Mouse (Mus musculus): Measurements from ENCODE around the gene Bag1. TPM values are rescaled to one million over a fixed set of nuclear protein-coding genes. Genes with fewer than 3 reads are reported as not detected.

Gene Bag1
- polyA plus RNA-seq, 1 experiment from 2014 or later = 218 TPM

GRCm38 (mm10) chr4:40900612-40901011 lies 47.5 kb downstream of the Bag1 start:
- ATAC-seq (replicated peaks; ENCODE audit: extremely low read depth, insufficient read depth, low FRiP score) = no peak
- 86% methylated on average over 4 of the region's 4 CpGs for WGBS
- H3K9ac ChIP-seq (ENCODE audit: low read length) = no peak overlapping the region
- H3K4me2 ChIP-seq (ENCODE audit: low read depth, low read length) = no peak overlapping the region
- H3K36me3 ChIP-seq (ENCODE audit: control insufficient read depth, insufficient read depth) = no peaks in the 10 kb centered on the region
- H3K4me1 ChIP-seq (ENCODE audit: control insufficient read depth, insufficient read depth, low read length) = no peaks in the 10 kb centered on the region
- H3K9me3 ChIP-seq (replicated peaks; ENCODE audit: control insufficient read depth, low read length) = 0 out of 2 replicates have a peak, but pooled peaks cover 2% of the 10 kb centered on the region
- no peak overlapping the region for H3K4me3 ChIP-seq (ENCODE audit: low read length)
- H3K27me3 ChIP-seq (ENCODE audit: control insufficient read depth, insufficient read depth, low read length) = no peaks in the 10 kb centered on the region
- H3K27ac ChIP-seq (ENCODE audit: low read length) = no peak overlapping the region

- Histone ChIP-seq H3K27me3 (ENCODE audit: control insufficient read depth, insufficient read depth, low read length) (no peaks in the 10 kb centered on the region), H3K9me3 (replicated peaks; ENCODE audit: control insufficient read depth, low read length) (0 out of 2 replicates have a peak, but pooled peaks cover 2% of the 10 kb centered on the region)
- WGBS = 77% methylated on average over 3 of the region's 3 CpGs
Observed at GRCm38 (mm10) chr4:40900071-40900470, 48.0 kb downstream of the Bag1 start.

GRCm38 (mm10) chr4:40899264-40899663 lies 48.8 kb downstream of the Bag1 start:
- Histone ChIP-seq H3K4me2 (ENCODE audit: low read depth, low read length) (no peak overlapping the region), H3K4me1 (ENCODE audit: control insufficient read depth, insufficient read depth, low read length) (no peaks in the 10 kb centered on the region), H3K36me3 (ENCODE audit: control insufficient read depth, insufficient read depth) (no peaks in the 10 kb centered on the region), H3K27me3 (ENCODE audit: control insufficient read depth, insufficient read depth, low read length) (no peaks in the 10 kb centered on the region), H3K9me3 (replicated peaks; ENCODE audit: control insufficient read depth, low read length) (0 out of 2 replicates have a peak, but pooled peaks cover 2% of the 10 kb centered on the region), H3K9ac (ENCODE audit: low read length) (no peak overlapping the region), H3K4me3 (ENCODE audit: low read length) (no peak overlapping the region), H3K27ac (ENCODE audit: low read length) (no peak overlapping the region)
- 67% methylated on average over 2 of the region's 2 CpGs for WGBS
- ATAC-seq (replicated peaks; ENCODE audit: extremely low read depth, insufficient read depth, low FRiP score) = no peak

More at GRCm38 (mm10) chr4:40900071-40900470, 48.0 kb downstream of the Bag1 start:
- Histone ChIP-seq H3K4me1 (ENCODE audit: control insufficient read depth, insufficient read depth, low read length) (no peaks in the 10 kb centered on the region), H3K4me2 (ENCODE audit: low read depth, low read length) (no peak overlapping the region), H3K4me3 (ENCODE audit: low read length) (no peak overlapping the region), H3K27ac (ENCODE audit: low read length) (no peak overlapping the region), H3K9ac (ENCODE audit: low read length) (no peak overlapping the region), H3K36me3 (ENCODE audit: control insufficient read depth, insufficient read depth) (no peaks in the 10 kb centered on the region)
- no peak for ATAC-seq (replicated peaks; ENCODE audit: extremely low read depth, insufficient read depth, low FRiP score)

GRCm38 (mm10) chr4:40898476-40899044 lies 49.5 kb downstream of the Bag1 start:
- 0 out of 2 replicates have a peak, but pooled peaks cover 2% of the 10 kb centered on the region for H3K9me3 ChIP-seq (replicated peaks; ENCODE audit: control insufficient read depth, low read length)
- H3K9ac ChIP-seq (ENCODE audit: low read length) = no peak overlapping the region
- no peak for ATAC-seq (replicated peaks; ENCODE audit: extremely low read depth, insufficient read depth, low FRiP score)
- H3K4me2 ChIP-seq (ENCODE audit: low read depth, low read length) = no peak overlapping the region
- no peak overlapping the region for H3K27ac ChIP-seq (ENCODE audit: low read length)
- H3K27me3 ChIP-seq (ENCODE audit: control insufficient read depth, insufficient read depth, low read length) = no peaks in the 10 kb centered on the region
- H3K4me3 ChIP-seq (ENCODE audit: low read length) = no peak overlapping the region
- no peaks in the 10 kb centered on the region for H3K36me3 ChIP-seq (ENCODE audit: control insufficient read depth, insufficient read depth)
- WGBS = 76% methylated on average over 6 of the region's 6 CpGs
- H3K4me1 ChIP-seq (ENCODE audit: control insufficient read depth, insufficient read depth, low read length) = no peaks in the 10 kb centered on the region

GRCm38 (mm10) chr4:40895646-40896045 lies 52.4 kb downstream of the Bag1 start:
- H3K9ac ChIP-seq (ENCODE audit: low read length) = no peak overlapping the region
- ATAC-seq (replicated peaks; ENCODE audit: extremely low read depth, insufficient read depth, low FRiP score) = no peak
- H3K4me3 ChIP-seq (ENCODE audit: low read length) = no peak overlapping the region
- H3K27me3 ChIP-seq (ENCODE audit: control insufficient read depth, insufficient read depth, low read length) = no peaks in the 10 kb centered on the region
- H3K9me3 ChIP-seq (replicated peaks; ENCODE audit: control insufficient read depth, low read length) = 0 out of 2 replicates have a peak, but pooled peaks cover 2% of the 10 kb centered on the region
- no peak overlapping the region for H3K4me2 ChIP-seq (ENCODE audit: low read depth, low read length)
- H3K4me1 ChIP-seq (ENCODE audit: control insufficient read depth, insufficient read depth, low read length) = no peaks in the 10 kb centered on the region
- WGBS = 93% methylated on average over 2 of the region's 2 CpGs
- H3K27ac ChIP-seq (ENCODE audit: low read length) = no peak overlapping the region
- H3K36me3 ChIP-seq (ENCODE audit: control insufficient read depth, insufficient read depth) = no peaks in the 10 kb centered on the region

GRCm38 (mm10) chr4:40895118-40895517 lies 53.0 kb downstream of the Bag1 start:
- Histone ChIP-seq H3K4me3 (ENCODE audit: low read length) (no peak overlapping the region), H3K27ac (ENCODE audit: low read length) (no peak overlapping the region), H3K27me3 (ENCODE audit: control insufficient read depth, insufficient read depth, low read length) (no peaks in the 10 kb centered on the region), H3K4me2 (ENCODE audit: low read depth, low read length) (no peak overlapping the region), H3K4me1 (ENCODE audit: control insufficient read depth, insufficient read depth, low read length) (no peaks in the 10 kb centered on the region), H3K9ac (ENCODE audit: low read length) (no peak overlapping the region), H3K9me3 (replicated peaks; ENCODE audit: control insufficient read depth, low read length) (0 out of 2 replicates have a peak, but pooled peaks cover 2% of the 10 kb centered on the region), H3K36me3 (ENCODE audit: control insufficient read depth, insufficient read depth) (no peaks in the 10 kb centered on the region)
- no peak for ATAC-seq (replicated peaks; ENCODE audit: extremely low read depth, insufficient read depth, low FRiP score)
- WGBS = 92% methylated on average over 3 of the region's 3 CpGs

- H3K4me1 ChIP-seq (ENCODE audit: control insufficient read depth, insufficient read depth, low read length) = no peaks in the 10 kb centered on the region
- 72% methylated on average over 5 of the region's 5 CpGs for WGBS
- H3K36me3 ChIP-seq (ENCODE audit: control insufficient read depth, insufficient read depth) = no peaks in the 10 kb centered on the region
- no peak overlapping the region for H3K27ac ChIP-seq (ENCODE audit: low read length)
- H3K27me3 ChIP-seq (ENCODE audit: control insufficient read depth, insufficient read depth, low read length) = no peaks in the 10 kb centered on the region
- no peak overlapping the region for H3K4me2 ChIP-seq (ENCODE audit: low read depth, low read length)
- H3K9me3 ChIP-seq (replicated peaks; ENCODE audit: control insufficient read depth, low read length) = 0 out of 2 replicates have a peak, but pooled peaks cover 2% of the 10 kb centered on the region
- no peak overlapping the region for H3K4me3 ChIP-seq (ENCODE audit: low read length)
- ATAC-seq (replicated peaks; ENCODE audit: extremely low read depth, insufficient read depth, low FRiP score) = no peak
- no peak overlapping the region for H3K9ac ChIP-seq (ENCODE audit: low read length)
Observed at GRCm38 (mm10) chr4:40891206-40891605, 56.9 kb downstream of the Bag1 start.

- no peaks in the 10 kb centered on the region for H3K9me3 ChIP-seq (replicated peaks; ENCODE audit: control insufficient read depth, low read length)
- H3K4me1 ChIP-seq (ENCODE audit: control insufficient read depth, insufficient read depth, low read length) = no peaks in the 10 kb centered on the region; the same call in 1 of the 2 replicates
- no peak overlapping the region for H3K4me2 ChIP-seq (ENCODE audit: low read depth, low read length)
- no peak for ATAC-seq (replicated peaks; ENCODE audit: extremely low read depth, insufficient read depth, low FRiP score)
- 70% methylated on average over 4 of the region's 4 CpGs for WGBS
- H3K36me3 ChIP-seq (ENCODE audit: control insufficient read depth, insufficient read depth) = no peaks in the 10 kb centered on the region
- H3K27ac ChIP-seq (ENCODE audit: low read length) = no peak overlapping the region
- no peak overlapping the region for H3K9ac ChIP-seq (ENCODE audit: low read length)
- H3K27me3 ChIP-seq (ENCODE audit: control insufficient read depth, insufficient read depth, low read length) = no peaks in the 10 kb centered on the region
- no peak overlapping the region for H3K4me3 ChIP-seq (ENCODE audit: low read length)
Observed at GRCm38 (mm10) chr4:40889983-40890382, 58.1 kb downstream of the Bag1 start.

- H3K27me3 ChIP-seq (ENCODE audit: control insufficient read depth, insufficient read depth, low read length) = no peaks in the 10 kb centered on the region
- H3K4me3 ChIP-seq (ENCODE audit: low read length) = no peak overlapping the region
- H3K9me3 ChIP-seq (replicated peaks; ENCODE audit: control insufficient read depth, low read length) = no peaks in the 10 kb centered on the region
- H3K27ac ChIP-seq (ENCODE audit: low read length) = no peak overlapping the region
- no peaks in the 10 kb centered on the region for H3K36me3 ChIP-seq (ENCODE audit: control insufficient read depth, insufficient read depth)
- 30% methylated on average over 3 of the region's 3 CpGs for WGBS
- no peak overlapping the region for H3K4me2 ChIP-seq (ENCODE audit: low read depth, low read length)
- H3K4me1 ChIP-seq (ENCODE audit: control insufficient read depth, insufficient read depth, low read length) = no peaks in the 10 kb centered on the region; the same call in 1 of the 2 replicates
- no peak for ATAC-seq (replicated peaks; ENCODE audit: extremely low read depth, insufficient read depth, low FRiP score)
- no peak overlapping the region for H3K9ac ChIP-seq (ENCODE audit: low read length)
Observed at GRCm38 (mm10) chr4:40889252-40889651, 58.8 kb downstream of the Bag1 start.

Measured in heart, embryonic 16.5 days (tissue).